21 mouse cellular contexts compared by ENCODE assay signal in the genomic region with DNA sequence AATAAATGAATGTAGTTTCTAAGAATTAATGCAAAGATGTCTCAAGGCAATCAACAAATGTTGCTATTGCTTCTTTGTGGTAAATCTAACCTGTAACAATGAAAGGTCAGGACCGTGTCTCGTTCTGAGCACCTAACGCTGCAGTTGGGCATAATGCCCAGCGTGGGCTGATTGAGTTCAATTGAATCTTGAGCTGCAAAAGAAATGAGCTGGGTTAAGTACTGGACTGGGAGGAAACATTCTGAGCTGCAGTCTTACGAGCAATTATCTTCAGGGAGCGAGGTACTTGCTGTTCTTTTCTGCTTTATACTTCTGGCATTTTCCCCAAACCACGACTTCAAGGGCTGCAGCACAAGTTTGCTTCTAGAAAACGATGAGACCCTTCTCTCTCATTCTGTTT. TPM values are rescaled to one million over a fixed set of nuclear protein-coding genes. Genes with fewer than 3 reads are reported as not detected.
DNase-seq lines count a peak whose midpoint lies in the region; ATAC-seq and TF ChIP-seq lines count a peak whose summit lies in the region.
"Had no signal": no experiment of that assay in that cellular context is flagged by ENCODE, and none has a peak within 500 bp of the region (broad histone marks: within the 10 kb centered on the region; RNA-seq: fewer than 3 reads in every experiment).

No protein-coding gene starts in this region.

- no peak for TF ChIP-seq POLR2A in kidney, adult 2 months (IDR thresholded peaks at IDR 0.05; ENCODE audit: low read depth, low read length)
- no peak for TF ChIP-seq POLR2A in brain, embryonic 14.5 days (IDR thresholded peaks at IDR 0.05; ENCODE audit: borderline replicate concordance, extremely low read depth, insufficient read depth, insufficient read length, poor library complexity, severe bottlenecking)

- H3K27me3 ChIP-seq in kidney, adult 2 months (replicated peaks; ENCODE audit: control insufficient read depth, insufficient read depth, low read length) = no peaks in the 10 kb centered on the region
- H3K27me3 ChIP-seq: heart, embryonic 13.5 days; lung, embryonic 15.5 days had no signal

- no peak for ATAC-seq in inflammation-experienced regulatory T-cells, adult 6 months

- no peak overlapping the region for H3K4me3 ChIP-seq in kidney, adult 2 months (ENCODE audit: insufficient read depth, low read depth, low read length)
- H3K4me3 ChIP-seq: heart, embryonic 13.5 days; layer of hippocampus, adult 2 months; lung, embryonic 15.5 days had no signal

- no peak overlapping the region for H3K27ac ChIP-seq in kidney, adult 2 months (ENCODE audit: insufficient read depth, low read depth, low read length)
- H3K27ac ChIP-seq: heart, embryonic 13.5 days; hindbrain, embryonic 14.5 days; lung, embryonic 15.5 days had no signal

- TF ChIP-seq CTCF in kidney, adult 2 months (conservative IDR thresholded peaks at IDR 0.05; ENCODE audit: insufficient read depth, insufficient read length, low read depth, low read length) = no peak
- TF ChIP-seq CTCF in brain, embryonic 14.5 days (IDR thresholded peaks at IDR 0.05; ENCODE audit: borderline replicate concordance, extremely low read depth, insufficient read depth, insufficient read length) = no peak

- WGBS in kidney, adult 2 months = 51% methylated on average over 8 of the region's 8 CpGs

- peaks cover 9% of the 10 kb centered on the region; the same call in 1 of the 2 replicates for H3K4me1 ChIP-seq in kidney, adult 2 months (ENCODE audit: control insufficient read depth, insufficient read depth, low read length)
- H3K4me1 ChIP-seq: heart, embryonic 13.5 days had no signal

- DNase-seq in kidney, adult 2 months = peak; percentile 34
- DNase-seq in kidney, adult 8-10 months = no peak
- peak; percentile 31 for DNase-seq in brain, adult 2 months (ENCODE audit: low read depth, low spot score)
- peak; percentile 31 for DNase-seq in brain, embryonic 14.5 days (ENCODE audit: low read depth)
- peak; percentile 21 for DNase-seq in skeletal muscle tissue, adult 2 months (ENCODE audit: low read depth, low spot score)
- DNase-seq in right cerebral cortex, postnatal 4 days = no peak
- DNase-seq: adrenal gland, adult 8-10 months; cerebellum, adult 11-12 months; cerebellum, postnatal 14 days; gastrocnemius, postnatal 10 days; heart, adult 11 months; lung, postnatal 4 days had no signal

- H3K36me3 ChIP-seq in kidney, adult 2 months (ENCODE audit: control insufficient read depth, insufficient read depth, low read length) = no peaks in the 10 kb centered on the region
- H3K36me3 ChIP-seq: heart, embryonic 13.5 days; lung, embryonic 15.5 days had no signal

RNA-seq across cellular contexts. Expression of gene Sdr9c7, which starts 38.0 kb away (rescaled TPM):
- 0.13 TPM in 1 of 2 replicates, not detected in the other for polyA plus RNA-seq in kidney, adult 2 months (2012; rRNA removed)
- polyA plus RNA-seq in brain, embryonic 14.5 days (2012; rRNA removed) = 0.06 TPM in 1 of 2 replicates, not detected in the other
- not detected for polyA plus RNA-seq in inflammation-experienced regulatory T-cells, adult 6 months (2017; shearing (Covaris generic))
- polyA plus RNA-seq: heart, embryonic 13.5 days; hindbrain, embryonic 14.5 days; lung, embryonic 15.5 days; stomach, embryonic 14.5 days had no signal

RNA-seq across cellular contexts. Expression of gene Rdh7, which starts 47.7 kb away (rescaled TPM):
- 0.20 and 0.31 TPM in 2 replicates for polyA plus RNA-seq in kidney, adult 2 months (2012; rRNA removed)
- polyA plus RNA-seq in brain, embryonic 14.5 days (2012; rRNA removed) = not detected in 2 replicates
- not detected for polyA plus RNA-seq in inflammation-experienced regulatory T-cells, adult 6 months (2017; shearing (Covaris generic))
- polyA plus RNA-seq: embryonic facial prominence, embryonic 14.5 days; heart, embryonic 13.5 days; hindbrain, embryonic 14.5 days; lung, embryonic 15.5 days; stomach, embryonic 14.5 days; thymus, postnatal 0 days; urinary bladder, adult 2 months had no signal

Comparison
In these comparisons a context has a peak if more than half of its experiments do, and no peak if none do; other contexts are left out.
1. DNase-seq: peak in kidney, adult 2 months (single experiment), brain, adult 2 months (single experiment), brain, embryonic 14.5 days (single experiment) and skeletal muscle tissue, adult 2 months (single experiment); none in kidney, adult 8-10 months (0 of 2) and right cerebral cortex, postnatal 4 days (single experiment).